Mouse (Mus musculus) monocyte, adult 5-6 weeks (primary cell): ENCODE results near the gene Gm12695. TPM values are rescaled to one million over a fixed set of nuclear protein-coding genes. Genes with fewer than 3 reads are reported as not detected.

Experiments used
- ATAC-seq: fragments of 153-309, 156-312 bp; replicated peaks from 2 replicates; pipeline ENCODE4 v1.8.0; 2017; ENCODE audit warnings: mild to moderate bottlenecking; ENCODE audit not compliant: low TSS enrichment, insufficient number of reproducible peaks, severe bottlenecking, poor library complexity, low FRiP score
- total RNA-seq: library from RNA; stranded (forward); fragments of 200-1000, 200-491, 200-594 nt; gene quantifications from 3 replicates; pipeline ENCODE4 v1.2.3, GENCODE M21; 2017

The Gm12695 gene
- total RNA-seq, 1 experiment from 2014 or later: not detected

DNA sequence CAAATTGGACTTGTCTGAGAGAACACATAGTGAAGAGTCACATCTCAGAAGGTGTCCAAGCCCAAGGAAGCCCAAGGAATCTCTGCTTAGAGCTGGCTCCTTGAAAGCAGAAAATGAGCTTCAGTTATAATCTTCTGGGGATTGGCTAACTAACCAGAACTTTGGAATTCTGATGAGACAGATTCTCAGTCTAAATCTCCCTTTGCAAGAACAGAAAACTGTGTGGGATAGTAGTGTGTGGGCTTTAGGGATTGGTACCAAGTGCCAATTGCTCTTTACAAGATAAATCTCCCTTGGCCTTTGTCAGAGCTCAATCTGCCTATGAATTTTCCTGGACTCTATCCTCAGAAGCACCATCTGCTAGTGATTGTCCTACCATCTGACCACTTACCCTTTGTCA is 66.5 kb downstream of the Gm12695 start:
- no peak for ATAC-seq

DNA sequence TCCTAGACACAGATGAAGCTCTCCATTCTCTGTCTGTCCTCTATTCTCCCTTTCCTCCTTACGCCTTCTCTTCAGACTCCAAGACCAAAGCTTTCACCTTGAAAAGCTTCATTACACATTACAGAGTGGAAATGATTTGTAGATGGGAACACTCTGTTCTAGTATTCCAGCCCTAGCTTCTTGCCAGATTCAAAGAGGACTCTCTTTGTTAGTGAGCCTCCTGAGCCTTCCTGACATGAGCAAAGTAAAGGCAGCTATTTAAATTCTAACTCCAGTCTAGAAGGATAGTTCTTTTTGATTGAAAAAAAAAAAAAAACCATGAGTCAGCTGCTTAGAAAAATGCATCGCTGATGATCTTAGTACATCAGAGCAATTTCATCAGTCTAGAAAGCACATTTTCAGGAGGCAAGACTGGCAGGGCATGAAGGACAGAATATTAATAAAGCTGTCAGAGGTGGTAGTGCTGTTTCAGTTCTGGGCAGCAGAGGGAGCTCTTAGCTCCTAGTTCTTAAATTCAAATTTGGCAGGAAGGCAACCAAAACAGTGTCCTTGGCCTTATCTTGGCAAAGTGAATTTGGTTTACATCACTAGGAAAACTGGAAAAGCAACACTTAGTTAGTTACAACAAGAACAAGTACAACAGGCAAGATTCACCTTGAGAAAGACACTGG is 79.6 kb downstream of the Gm12695 start:
- no peak for ATAC-seq

- ATAC-seq: no peak
These were observed 86.8 kb downstream of the Gm12695 start for GRCm38 (mm10) chr4:96698218-96698561.

- no peak for ATAC-seq
These were observed 87.3 kb downstream of the Gm12695 start for GRCm38 (mm10) chr4:96697511-96698217.

- no peak for ATAC-seq
These were observed 88.2 kb downstream of the Gm12695 start for GRCm38 (mm10) chr4:96696614-96697360.

DNA sequence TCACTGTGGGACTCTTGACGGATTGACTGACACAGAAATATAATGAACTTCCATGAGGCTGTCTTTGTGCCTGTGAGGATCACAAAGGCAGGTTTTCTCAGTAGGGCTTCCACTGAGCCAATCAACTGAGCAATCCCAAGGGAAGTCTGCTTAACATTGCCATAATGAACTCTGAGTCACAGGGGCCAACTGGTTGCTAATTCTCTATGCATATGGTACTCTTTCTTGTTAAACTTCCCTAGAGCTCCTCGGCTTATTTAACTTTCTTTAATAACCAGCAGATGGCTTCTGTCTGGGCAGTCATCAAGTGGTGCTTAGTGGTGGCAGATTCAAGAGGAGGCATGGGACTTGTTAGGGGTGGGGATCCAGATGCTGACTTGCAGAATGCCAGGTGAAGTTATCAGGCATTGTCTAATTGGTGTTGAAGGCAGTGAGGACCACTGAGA is 97.6 kb downstream of the Gm12695 start:
- no peak for ATAC-seq

GRCm38 (mm10) chr4:96683474-96683873 is 101.5 kb downstream of the Gm12695 start:
- ATAC-seq: no peak

- no peak for ATAC-seq
These were observed 104.0 kb downstream of the Gm12695 start for GRCm38 (mm10) chr4:96680966-96681365.

DNA sequence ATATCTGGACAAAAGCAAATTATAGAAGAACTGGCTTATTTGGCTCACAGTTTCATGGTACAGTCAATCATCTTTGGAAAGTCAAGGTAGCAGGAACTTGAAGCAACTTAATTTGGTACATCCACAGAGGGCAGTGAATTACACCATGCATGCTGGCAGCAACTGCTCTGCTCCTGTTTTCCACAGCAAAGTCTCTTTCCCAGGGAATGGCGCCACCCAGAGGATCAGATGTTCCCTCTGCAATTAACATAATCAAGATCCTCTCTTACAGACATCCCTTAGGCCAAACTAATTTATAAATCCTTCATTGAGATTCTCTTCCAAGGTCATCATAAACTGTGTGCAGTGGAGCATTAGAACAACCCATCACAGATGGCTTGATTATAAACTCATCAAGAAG is 104.8 kb downstream of the Gm12695 start:
- no peak for ATAC-seq

Other genes with a start within 250 kb of the Gm12695 start
- gene Cyp2j6, start 231.5 kb downstream of the Gm12695 start, total RNA-seq: not detected in 3 replicates
- gene Cyp2j9, start 193.6 kb downstream of the Gm12695 start, total RNA-seq: 0.39 TPM in 1 of 3 replicates, not detected in the others
- not detected in 3 replicates for gene Cyp2j5, start 121.0 kb downstream of the Gm12695 start, total RNA-seq